Mouse (Mus musculus) layer of hippocampus, postnatal 36 days (tissue): ENCODE measurements around the gene Olfr914. TPM values are rescaled to one million over a fixed set of nuclear protein-coding genes. Genes with fewer than 3 reads are reported as not detected.

Source experiments
- DNase-seq, 2 experiments: peaks; one replicate each; pipeline ENCODE4 v3.0.0; 2022
- total RNA-seq, 2 experiments: library from RNA; stranded (reverse); gene quantifications; 2 replicates each; pipeline ENCODE4 v1.2.3; 2021

The Olfr914 gene
- total RNA-seq, result not detected

- no peak for DNase-seq
These were observed at the start of gene Olfr914 for GRCm38 (mm10) chr9:38604802-38605201. TSS of gene Olfr914 (plus strand) at chr9:38605102.

- DNase-seq, result no peak
These were observed 25.0 kb upstream of the Olfr914 start, which contains the start of gene Olfr912 for GRCm38 (mm10) chr9:38579878-38580277. TSS of gene Olfr912 (plus strand) at chr9:38580178.

DNA sequence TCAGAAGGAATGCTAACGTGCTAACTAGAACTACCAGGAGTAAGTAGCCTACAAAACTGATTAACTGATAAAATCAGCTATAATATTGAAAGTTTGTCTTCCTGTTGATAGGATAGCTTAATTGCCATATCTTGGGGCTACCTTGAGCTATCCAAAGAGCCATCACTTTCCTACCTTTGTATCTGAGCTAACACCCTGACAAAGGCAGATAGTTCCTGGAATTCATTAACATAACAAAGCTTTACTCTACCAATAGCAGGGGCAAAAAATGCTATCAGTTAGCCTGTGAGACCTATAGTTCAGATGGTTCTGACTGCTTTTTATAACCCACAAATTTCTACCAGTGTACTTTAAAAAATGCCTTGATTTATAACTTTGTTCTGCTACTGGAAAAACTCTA lies 13.8 kb upstream of the Olfr914 start:
- no peak for DNase-seq

GRCm38 (mm10) chr9:38592459-38592858 lies 12.4 kb upstream of the Olfr914 start, which contains the start of gene Olfr913:
TSS of gene Olfr913 (plus strand) at chr9:38592759.
- no peak for DNase-seq

- DNase-seq, result no peak
These were observed 27.5 kb downstream of the Olfr914 start for GRCm38 (mm10) chr9:38632406-38632805.

DNA sequence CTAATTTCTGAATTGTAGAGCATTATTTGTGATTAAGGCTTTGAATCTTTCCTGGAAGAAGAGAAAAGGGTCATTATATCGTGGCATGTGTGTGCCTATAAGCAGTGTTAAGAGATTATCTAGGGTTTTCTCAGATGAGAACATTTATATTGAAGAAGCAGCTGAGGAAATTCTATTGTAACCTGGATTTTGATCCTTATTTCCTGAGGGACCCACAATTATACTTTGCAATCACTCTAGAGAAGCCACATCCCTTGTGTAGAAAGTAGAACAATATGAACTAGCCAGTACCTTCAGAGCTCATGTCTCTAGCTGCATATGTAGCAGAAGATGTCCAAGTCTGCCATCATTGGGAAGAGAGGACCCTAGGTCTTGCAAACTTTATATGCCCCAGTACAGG lies 54.9 kb downstream of the Olfr914 start, which contains the start of gene Olfr916:
TSS of gene Olfr916 (minus strand) at position 101 of the 400 bp plus-strand sequence.
- no peak for DNase-seq

Other genes starting within 250 kb of the Olfr914 start
- not detected for gene Olfr250, start 238.2 kb upstream of the Olfr914 start, total RNA-seq
- not detected for gene Olfr251, start 228.0 kb upstream of the Olfr914 start, total RNA-seq
- gene Olfr147, start 203.4 kb upstream of the Olfr914 start, total RNA-seq, result not detected
- not detected for gene Olfr901, start 175.6 kb upstream of the Olfr914 start, total RNA-seq
- gene Olfr902, start 157.4 kb upstream of the Olfr914 start, total RNA-seq, result not detected
- gene Olfr904, start 142.0 kb upstream of the Olfr914 start, total RNA-seq, result not detected
- not detected for gene Olfr905, start 134.0 kb upstream of the Olfr914 start, total RNA-seq
- gene Olfr906, start 118.0 kb upstream of the Olfr914 start, total RNA-seq, result not detected
- gene Olfr907, start 109.3 kb upstream of the Olfr914 start, total RNA-seq, result not detected
- not detected for gene Olfr911-ps1, start 83.5 kb upstream of the Olfr914 start, total RNA-seq
- gene Olfr910, start 67.3 kb upstream of the Olfr914 start, total RNA-seq, result not detected
- not detected for gene Olfr912, start 24.9 kb upstream of the Olfr914 start, total RNA-seq
- gene Olfr913, start 12.3 kb upstream of the Olfr914 start, total RNA-seq, result not detected
- not detected for gene Olfr916, start 54.8 kb downstream of the Olfr914 start, total RNA-seq
- not detected for gene Olfr917, start 60.7 kb downstream of the Olfr914 start, total RNA-seq
- gene Olfr918, start 69.5 kb downstream of the Olfr914 start, total RNA-seq, result not detected
- not detected for gene Olfr919, start 98.6 kb downstream of the Olfr914 start, total RNA-seq
- gene Vwa5a, start 113.2 kb downstream of the Olfr914 start, total RNA-seq, result 10 to 100 TPM in 1 of 2 experiments, 1 to 10 TPM in 1; 9.3 to 15.3 TPM
- gene Olfr920, start 147.2 kb downstream of the Olfr914 start, total RNA-seq, result under 1 TPM in 1 of 2 experiments, not detected in 1; 0.07 TPM
- not detected for gene Olfr921, start 168.0 kb downstream of the Olfr914 start, total RNA-seq
- gene Olfr922, start 209.5 kb downstream of the Olfr914 start, total RNA-seq, result not detected
- gene Olfr923, start 221.4 kb downstream of the Olfr914 start, total RNA-seq, result not detected
- gene Olfr924, start 239.3 kb downstream of the Olfr914 start, total RNA-seq, result not detected
- gene Olfr26, start 250.0 kb downstream of the Olfr914 start, total RNA-seq, result not detected